Mouse (Mus musculus) bone marrow macrophage, adult 2 months (primary cell): ENCODE data around the gene Sec24b.

Experiments used
- CTCF ChIP-seq: IDR thresholded peaks from 2 replicates; pipeline ENCODE4 v1.5.1; 2012; ENCODE audit warnings: low read depth, mild to moderate bottlenecking, low read length, moderate library complexity
- POLR2A ChIP-seq: IDR thresholded peaks from 2 replicates; pipeline ENCODE4 v1.6.1; 2012; ENCODE audit warnings: mild to moderate bottlenecking, low read depth, low read length, borderline replicate concordance

DNA sequence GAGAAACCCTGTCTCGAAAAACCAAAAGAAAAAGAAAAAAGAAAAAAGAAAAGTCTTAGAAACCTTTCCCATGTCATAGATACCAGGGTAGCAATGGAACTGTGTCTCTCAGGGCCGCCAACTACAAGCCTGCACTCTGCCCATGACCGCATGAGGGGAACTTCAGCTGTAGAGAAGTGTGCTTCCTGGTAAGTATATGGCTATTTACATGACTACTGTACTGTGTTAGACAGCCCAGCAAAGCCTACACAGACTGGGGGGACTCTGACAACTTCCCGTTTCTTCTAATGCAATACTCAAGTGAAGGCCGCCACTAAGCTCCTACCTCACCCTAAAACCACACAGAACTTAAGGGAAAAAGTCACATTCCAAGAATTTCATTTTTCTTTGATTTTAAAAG is 76.6 kb downstream of the Sec24b start:
- no peak for TF ChIP-seq CTCF
- TF ChIP-seq POLR2A, result no peak
